ENCODE assay signal across 9 mouse cellular contexts in the genomic region with DNA sequence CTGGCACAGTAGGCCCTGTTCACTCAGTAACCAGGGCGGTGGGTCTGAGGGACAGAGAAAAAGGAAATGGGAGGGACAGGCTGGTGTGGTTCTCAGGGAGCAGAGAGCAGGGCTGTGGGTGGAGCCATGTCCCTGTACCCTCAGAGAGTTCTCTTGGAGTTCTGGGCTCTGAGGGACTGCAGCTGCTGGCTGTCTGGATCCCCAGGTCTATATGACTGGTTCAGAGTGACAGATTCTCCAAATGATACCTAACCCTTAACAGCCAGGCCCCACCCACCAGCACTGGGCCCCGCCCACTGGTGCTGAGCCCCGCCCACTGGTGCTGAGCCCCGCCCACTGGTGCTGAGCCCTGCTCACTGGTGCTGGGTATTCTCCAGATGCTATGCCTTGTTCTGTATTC. TPM values are rescaled to one million over a fixed set of nuclear protein-coding genes. Genes with fewer than 3 reads are reported as not detected.
DNase-seq lines count a peak whose midpoint lies in the region; ATAC-seq lines count a peak whose summit lies in the region.
"Had no signal": no experiment of that assay in that cellular context is flagged by ENCODE, and none has a peak within 500 bp of the region (broad histone marks: within the 10 kb centered on the region; RNA-seq: fewer than 3 reads in every experiment).

No protein-coding gene starts in this region.

- H3K9me3 ChIP-seq in heart, embryonic 11.5 days (replicated peaks; ENCODE audit: control insufficient read depth, low read length): no peaks in the 10 kb centered on the region
- H3K9me3 ChIP-seq in liver, embryonic 11.5 days (ENCODE audit: control insufficient read depth, low read length): no peaks in the 10 kb centered on the region
- no peaks in the 10 kb centered on the region for H3K9me3 ChIP-seq in midbrain, embryonic 15.5 days
- H3K9me3 ChIP-seq in intestine, embryonic 15.5 days: no peaks in the 10 kb centered on the region

- no peak for ATAC-seq in heart, embryonic 11.5 days (replicated peaks; ENCODE audit: insufficient number of reproducible peaks, low FRiP score, low TSS enrichment)
- ATAC-seq in liver, embryonic 11.5 days (replicated peaks; ENCODE audit: low FRiP score): peak; percentile 62
- ATAC-seq in neutrophil, adult 5-6 weeks (ENCODE audit: extremely low read depth, insufficient number of reproducible peaks, low FRiP score, poor library complexity, severe bottlenecking): peak; percentile 40
- ATAC-seq in midbrain, embryonic 15.5 days (replicated peaks): no peak
- ATAC-seq in intestine, embryonic 15.5 days: no peak

- H3K4me1 ChIP-seq in heart, embryonic 11.5 days (ENCODE audit: control insufficient read depth, insufficient read depth, low read length): no peaks in the 10 kb centered on the region
- H3K4me1 ChIP-seq in brown adipose tissue, adult 24 weeks (ENCODE audit: control insufficient read depth, insufficient read depth, insufficient read length, low read length): no peaks in the 10 kb centered on the region
- peaks cover 4% of the 10 kb centered on the region; the same call in 1 of the 2 replicates for H3K4me1 ChIP-seq in liver, embryonic 11.5 days (replicated peaks; ENCODE audit: control insufficient read depth, insufficient read depth, low read length)
- no peaks in the 10 kb centered on the region for H3K4me1 ChIP-seq in midbrain, embryonic 15.5 days
- no peaks in the 10 kb centered on the region for H3K4me1 ChIP-seq in intestine, embryonic 15.5 days (replicated peaks)

- DNase-seq in heart, adult 18-20 months: peak; percentile 43 to 54
- peak; percentile 40 for DNase-seq in liver, embryonic 11.5 days (ENCODE audit: low spot score)
- no peak for DNase-seq in left cerebral cortex, adult 9 months (ENCODE audit: low spot score in 2 of 2)

- 58% methylated on average over 4 of the region's 4 CpGs for WGBS in heart, embryonic 11.5 days (ENCODE audit: insufficient replicate concordance)
- 22% methylated on average over 4 of the region's 4 CpGs for WGBS in liver, embryonic 11.5 days
- 66% methylated on average over 4 of the region's 4 CpGs for WGBS in midbrain, embryonic 15.5 days
- 43% methylated on average over 4 of the region's 4 CpGs for WGBS in intestine, embryonic 15.5 days

- H3K4me3 ChIP-seq in heart, embryonic 11.5 days (ENCODE audit: low read depth, low read length): no peak overlapping the region
- peak overlapping the region; percentile 57 for H3K4me3 ChIP-seq in brown adipose tissue, adult 24 weeks (ENCODE audit: insufficient read depth, low read depth, low read length)
- peak overlapping the region; percentile 41 for H3K4me3 ChIP-seq in liver, embryonic 11.5 days (ENCODE audit: low read depth, low read length)
- H3K4me3 ChIP-seq in midbrain, embryonic 15.5 days: no peak overlapping the region
- H3K4me3 ChIP-seq in intestine, embryonic 15.5 days (replicated peaks): no peak overlapping the region
- H3K4me3 ChIP-seq: erythroblast, embryonic 14.5 days had no signal

- no peak overlapping the region for H3K4me2 ChIP-seq in heart, embryonic 11.5 days
- H3K4me2 ChIP-seq in liver, embryonic 11.5 days: peak overlapping the region; percentile 49
- no peak overlapping the region for H3K4me2 ChIP-seq in midbrain, embryonic 15.5 days
- H3K4me2 ChIP-seq in intestine, embryonic 15.5 days (replicated peaks): no peak overlapping the region

- no peak overlapping the region for H3K27ac ChIP-seq in heart, embryonic 11.5 days (ENCODE audit: low read depth, low read length)
- peak overlapping the region; percentile 75 for H3K27ac ChIP-seq in brown adipose tissue, adult 24 weeks (replicated peaks; ENCODE audit: low read depth, low read length)
- peak overlapping the region; percentile 55 for H3K27ac ChIP-seq in liver, embryonic 11.5 days (ENCODE audit: low read depth, low read length)
- H3K27ac ChIP-seq in midbrain, embryonic 15.5 days: no peak overlapping the region
- H3K27ac ChIP-seq in intestine, embryonic 15.5 days: no peak overlapping the region

- H3K27me3 ChIP-seq in heart, embryonic 11.5 days (ENCODE audit: control insufficient read depth, insufficient read depth, low read length): no peaks in the 10 kb centered on the region; the same call in 1 of the 2 replicates
- no peaks in the 10 kb centered on the region for H3K27me3 ChIP-seq in liver, embryonic 11.5 days (replicated peaks; ENCODE audit: control insufficient read depth, insufficient read depth, low read length)
- H3K27me3 ChIP-seq in midbrain, embryonic 15.5 days (replicated peaks): no peaks in the 10 kb centered on the region
- no peaks in the 10 kb centered on the region for H3K27me3 ChIP-seq in intestine, embryonic 15.5 days (replicated peaks)

- no peaks in the 10 kb centered on the region for H3K36me3 ChIP-seq in heart, embryonic 11.5 days (ENCODE audit: control insufficient read depth, insufficient read depth, low read length)
- H3K36me3 ChIP-seq in liver, embryonic 11.5 days (ENCODE audit: control insufficient read depth, insufficient read depth, low read length): no peaks in the 10 kb centered on the region
- no peaks in the 10 kb centered on the region for H3K36me3 ChIP-seq in midbrain, embryonic 15.5 days (replicated peaks)
- no peaks in the 10 kb centered on the region for H3K36me3 ChIP-seq in intestine, embryonic 15.5 days

- H3K9ac ChIP-seq in heart, embryonic 11.5 days (ENCODE audit: low read depth, low read length): no peak overlapping the region
- peak overlapping the region; percentile 34; the same call in 1 of the 2 replicates for H3K9ac ChIP-seq in liver, embryonic 11.5 days (ENCODE audit: low read depth, low read length)
- H3K9ac ChIP-seq in midbrain, embryonic 15.5 days: no peak overlapping the region
- H3K9ac ChIP-seq in intestine, embryonic 15.5 days: no peak overlapping the region

RNA-seq across cellular contexts. Expression of a gene that starts 0.9 kb away (rescaled TPM):
- 1 to 10 TPM; 3.8 to 6.3 TPM for total RNA-seq in heart, adult 18-20 months (2021)
- 1.3 and 2.0 TPM in 2 replicates for polyA plus RNA-seq in heart, embryonic 11.5 days (2014; fragmentation: Nextera tagmentation; extraction: Ambion mirVana)
- polyA plus RNA-seq in brown adipose tissue, adult 24 weeks (2012; ENCODE audit: insufficient read depth, insufficient read length, missing spikeins): 4.9 and 6.8 TPM in 2 replicates
- polyA plus RNA-seq in liver, embryonic 11.5 days (2014; fragmentation: Nextera tagmentation; extraction: Ambion mirVana): 7.8 and 9.5 TPM in 2 replicates
- total RNA-seq in neutrophil, adult 5-6 weeks (2017): 382 and 417 TPM in 2 replicates
- 5.6 and 6.4 TPM in 2 replicates for polyA plus RNA-seq in midbrain, embryonic 15.5 days (2015; fragmentation: Nextera tagmentation; extraction: Ambion mirVana)
- 8.0 and 8.2 TPM in 2 replicates for polyA plus RNA-seq in intestine, embryonic 15.5 days (2015; fragmentation: Nextera tagmentation; extraction: Ambion mirVana)

RNA-seq across cellular contexts. Expression of a gene that starts 25.1 kb away (rescaled TPM):
- 10 to 100 TPM in 1 of 2 experiments, 1 to 10 TPM in 1; 2.2 to 19.1 TPM for total RNA-seq in heart, adult 18-20 months (2021)
- 3.4 and 9.2 TPM in 2 replicates for polyA plus RNA-seq in heart, embryonic 11.5 days (2014; fragmentation: Nextera tagmentation; extraction: Ambion mirVana)
- polyA plus RNA-seq in brown adipose tissue, adult 24 weeks (2012; ENCODE audit: insufficient read depth, insufficient read length, missing spikeins): 3.6 and 8.2 TPM in 2 replicates
- 124 and 126 TPM in 2 replicates for polyA plus RNA-seq in liver, embryonic 11.5 days (2014; fragmentation: Nextera tagmentation; extraction: Ambion mirVana)
- 420 and 447 TPM in 2 replicates for total RNA-seq in neutrophil, adult 5-6 weeks (2017)
- polyA plus RNA-seq in midbrain, embryonic 15.5 days (2015; fragmentation: Nextera tagmentation; extraction: Ambion mirVana): 7.4 and 8.4 TPM in 2 replicates
- 15.7 and 21.4 TPM in 2 replicates for polyA plus RNA-seq in intestine, embryonic 15.5 days (2015; fragmentation: Nextera tagmentation; extraction: Ambion mirVana)

RNA-seq across cellular contexts. Expression of a gene that starts 53.2 kb away (rescaled TPM):
- not detected for total RNA-seq in heart, adult 18-20 months (2021)
- 0.04 and 0.38 TPM in 2 replicates for polyA plus RNA-seq in heart, embryonic 11.5 days (2014; fragmentation: Nextera tagmentation; extraction: Ambion mirVana)
- not detected in 2 replicates for polyA plus RNA-seq in brown adipose tissue, adult 24 weeks (2012; ENCODE audit: insufficient read depth, insufficient read length, missing spikeins)
- not detected in 2 replicates for polyA plus RNA-seq in liver, embryonic 11.5 days (2014; fragmentation: Nextera tagmentation; extraction: Ambion mirVana)
- not detected in 2 replicates for total RNA-seq in neutrophil, adult 5-6 weeks (2017)
- 0.31 and 0.56 TPM in 2 replicates for polyA plus RNA-seq in midbrain, embryonic 15.5 days (2015; fragmentation: Nextera tagmentation; extraction: Ambion mirVana)
- polyA plus RNA-seq in intestine, embryonic 15.5 days (2015; fragmentation: Nextera tagmentation; extraction: Ambion mirVana): 0.23 and 0.24 TPM in 2 replicates
- polyA plus RNA-seq: erythroblast, embryonic 14.5 days had no signal

Comparison
In these comparisons a context has a peak if more than half of its experiments do, and no peak if none do; other contexts are left out.
1. DNase-seq: peak in heart, adult 18-20 months (2 of 2) and liver, embryonic 11.5 days (single experiment); none in left cerebral cortex, adult 9 months (0 of 2).
2. ATAC-seq: peak in liver, embryonic 11.5 days (single experiment) and neutrophil, adult 5-6 weeks (single experiment); none in heart, embryonic 11.5 days (single experiment), midbrain, embryonic 15.5 days (single experiment) and intestine, embryonic 15.5 days (single experiment).
3. H3K27ac ChIP-seq: peak in brown adipose tissue, adult 24 weeks (single experiment) and liver, embryonic 11.5 days (single experiment); none in heart, embryonic 11.5 days (single experiment), midbrain, embryonic 15.5 days (single experiment) and intestine, embryonic 15.5 days (single experiment).
4. H3K4me3 ChIP-seq: peak in brown adipose tissue, adult 24 weeks (single experiment) and liver, embryonic 11.5 days (single experiment); none in heart, embryonic 11.5 days (single experiment), midbrain, embryonic 15.5 days (single experiment) and intestine, embryonic 15.5 days (single experiment).